Mouse (Mus musculus) MEL (cell line): ENCODE measurements around the gene Gm10643. TPM values are rescaled to one million over a fixed set of nuclear protein-coding genes. Genes with fewer than 3 reads are reported as not detected.

Experiments
- DNase-seq: peaks from one replicate; pipeline ENCODE4 v3.0.0; 2011; ENCODE audit warnings: low read depth, low spot score
- H3K27ac ChIP-seq: 2 replicates; pipeline ENCODE4 v1.5.1; 2012; ENCODE audit warnings: low read depth, mild to moderate bottlenecking, control low read depth, low read length, moderate library complexity; ENCODE audit not compliant: control insufficient read depth
- H3K27me3 ChIP-seq, 2 experiments: fragments of 150-350 bp in 1 of 2; sonication (generic) in 1 of 2; 2 replicates each; pipeline ENCODE4 v1.6.1; 2012; ENCODE audit warnings: low read length in 2 of 2, mild to moderate bottlenecking in 2 of 2, improper control_type of control experiment in 1 of 2, moderate library complexity in 1 of 2; ENCODE audit not compliant: insufficient read depth in 2 of 2, control insufficient read depth in 1 of 2
- H3K36me3 ChIP-seq, 2 experiments: 2 replicates each; pipeline ENCODE4 v1.6.1; 2012 to 2014; ENCODE audit warnings: low read length in 2 of 2, improper control_type of control experiment in 1 of 2, inconsistent platforms in 1 of 2, mild to moderate bottlenecking in 1 of 2; ENCODE audit not compliant: insufficient read depth in 2 of 2, control insufficient read depth in 1 of 2
- H3K4me1 ChIP-seq, 2 experiments: fragments of 150-350 bp in 1 of 2; sonication (generic) in 1 of 2; 2 replicates each; pipeline ENCODE4 v1.6.1; 2012; ENCODE audit warnings: low read length in 2 of 2, improper control_type of control experiment in 1 of 2, mild to moderate bottlenecking in 1 of 2; ENCODE audit not compliant: insufficient read depth in 2 of 2, control insufficient read depth in 1 of 2
- H3K4me3 ChIP-seq, 2 experiments: fragments of 150-350 bp in 1 of 2; sonication (generic) in 1 of 2; 2 replicates each; pipeline ENCODE4 v1.5.1; 2012; ENCODE audit warnings: low read depth in 2 of 2, low read length in 2 of 2, mild to moderate bottlenecking in 2 of 2, moderate library complexity in 2 of 2, control low read depth in 1 of 2, improper control_type of control experiment in 1 of 2; ENCODE audit not compliant: control insufficient read depth in 1 of 2, insufficient read depth in 1 of 2
- H3K79me2 ChIP-seq: 2 replicates; pipeline ENCODE4 v1.6.1; 2012; ENCODE audit warnings: mild to moderate bottlenecking, low read length, moderate library complexity; ENCODE audit not compliant: control insufficient read depth, poor library complexity, insufficient read depth
- H3K9ac ChIP-seq: 2 replicates; pipeline ENCODE4 v1.6.1; 2012; ENCODE audit warnings: low read depth, mild to moderate bottlenecking, control low read depth, low read length, moderate library complexity; ENCODE audit not compliant: control insufficient read depth, poor library complexity, severe bottlenecking
- H3K9me3 ChIP-seq: fragments of 150-350 bp; sonication (generic); replicated peaks from 2 replicates; pipeline ENCODE4 v1.6.1; 2012; ENCODE audit warnings: mild to moderate bottlenecking, low read length, improper control_type of control experiment, moderate library complexity; ENCODE audit not compliant: insufficient read depth
- BHLHE40 ChIP-seq: IDR thresholded peaks from 2 replicates; pipeline ENCODE4 v1.6.1; 2012; ENCODE audit warnings: low read depth, mild to moderate bottlenecking, inconsistent platforms, low read length, improper control_type of control experiment, borderline replicate concordance
- CTCF ChIP-seq, 3 experiments: IDR thresholded peaks in 2 of 3; conservative IDR thresholded peaks in 1 of 3; 2 replicates each; pipeline ENCODE4 v1.5.1; 2011 to 2012; ENCODE audit warnings: low read length in 3 of 3, low read depth in 2 of 3, mild to moderate bottlenecking in 2 of 3, improper control_type of control experiment in 1 of 3, inconsistent platforms in 1 of 3, mixed read lengths in 1 of 3, moderate library complexity in 1 of 3; ENCODE audit not compliant: control insufficient read depth in 1 of 3, insufficient read depth in 1 of 3, poor library complexity in 1 of 3, severe bottlenecking in 1 of 3
- ETS1 ChIP-seq: IDR thresholded peaks from 2 replicates; pipeline ENCODE4 v1.6.1; 2012; ENCODE audit warnings: low read depth, mild to moderate bottlenecking, inconsistent platforms, low read length, improper control_type of control experiment, moderate library complexity
- GABPA ChIP-seq: IDR thresholded peaks from 2 replicates; pipeline ENCODE4 v1.6.1; 2012; ENCODE audit warnings: low read depth, mild to moderate bottlenecking, inconsistent platforms, low read length, improper control_type of control experiment, moderate library complexity
- HCFC1 ChIP-seq: IDR thresholded peaks from 2 replicates; pipeline ENCODE4 v1.6.1; 2012; ENCODE audit warnings: low read depth, mild to moderate bottlenecking, inconsistent platforms, low read length, improper control_type of control experiment, moderate library complexity
- MAFK ChIP-seq: IDR thresholded peaks from 2 replicates; pipeline ENCODE4 v1.6.1; 2011; ENCODE audit warnings: low read depth, mild to moderate bottlenecking, low read length, improper control_type of control experiment, borderline replicate concordance
- MAX ChIP-seq: IDR thresholded peaks from 2 replicates; pipeline ENCODE4 v1.6.1; 2011; ENCODE audit warnings: low read length, improper control_type of control experiment
- MYB ChIP-seq: IDR thresholded peaks from 2 replicates; pipeline ENCODE4 v1.6.1; 2011; ENCODE audit warnings: mild to moderate bottlenecking, low read depth, low read length, improper control_type of control experiment
- MYC ChIP-seq: IDR thresholded peaks from 2 replicates; pipeline ENCODE4 v1.6.1; 2011; ENCODE audit warnings: low read depth, mild to moderate bottlenecking, low read length, improper control_type of control experiment, moderate library complexity
- NELFE ChIP-seq: IDR thresholded peaks from 2 replicates; pipeline ENCODE4 v1.6.1; 2011; ENCODE audit warnings: low read depth, low read length, improper control_type of control experiment
- NRF1 ChIP-seq: IDR thresholded peaks from 2 replicates; pipeline ENCODE4 v1.6.1; 2014; ENCODE audit warnings: low read depth, mild to moderate bottlenecking, inconsistent platforms, low read length, improper control_type of control experiment, moderate library complexity; ENCODE audit not compliant: poor library complexity, insufficient read depth, severe bottlenecking
- POLR2A ChIP-seq, 2 experiments: IDR thresholded peaks; 2 replicates each; pipeline ENCODE4 v1.6.1; 2011 to 2012; ENCODE audit warnings: low read length in 2 of 2, mild to moderate bottlenecking in 2 of 2, control low read depth in 1 of 2, improper control_type of control experiment in 1 of 2, low read depth in 1 of 2, moderate library complexity in 1 of 2; ENCODE audit not compliant: control insufficient read depth in 1 of 2, insufficient read depth in 1 of 2, poor library complexity in 1 of 2
- POLR2AphosphoS5 ChIP-seq: IDR thresholded peaks from 2 replicates; pipeline ENCODE4 v1.6.1; 2012; ENCODE audit warnings: low read depth, borderline replicate concordance, mild to moderate bottlenecking, inconsistent platforms, low read length, moderate library complexity, mixed read lengths
- RAD21 ChIP-seq: IDR thresholded peaks from 2 replicates; pipeline ENCODE4 v1.6.1; 2011; ENCODE audit warnings: mild to moderate bottlenecking, low read depth, low read length, improper control_type of control experiment
- RCOR1 ChIP-seq: IDR thresholded peaks from 2 replicates; pipeline ENCODE4 v1.6.1; 2012; ENCODE audit warnings: low read depth, mild to moderate bottlenecking, inconsistent platforms, low read length, improper control_type of control experiment
- SIN3A ChIP-seq: IDR thresholded peaks from 2 replicates; pipeline ENCODE4 v1.6.1; 2012; ENCODE audit warnings: low read length, improper control_type of control experiment, inconsistent platforms
- SMC3 ChIP-seq: IDR thresholded peaks from 2 replicates; pipeline ENCODE4 v1.6.1; 2011; ENCODE audit warnings: low read depth, low read length, improper control_type of control experiment
- TAL1 ChIP-seq: IDR thresholded peaks from 2 replicates; pipeline ENCODE4 v1.6.1; 2012; ENCODE audit warnings: mild to moderate bottlenecking, inconsistent platforms, low read length, moderate library complexity, mixed read lengths
- TCF12 ChIP-seq: IDR thresholded peaks from 2 replicates; pipeline ENCODE4 v1.6.1; 2014; ENCODE audit warnings: low read depth, mild to moderate bottlenecking, inconsistent platforms, low read length, improper control_type of control experiment, moderate library complexity
- UBTF ChIP-seq: IDR thresholded peaks from 2 replicates; pipeline ENCODE4 v1.6.1; 2012; ENCODE audit warnings: low read depth, mild to moderate bottlenecking, inconsistent platforms, low read length, improper control_type of control experiment, moderate library complexity, borderline replicate concordance; ENCODE audit not compliant: insufficient read depth
- USF1 ChIP-seq: IDR thresholded peaks from 2 replicates; pipeline ENCODE4 v1.6.1; 2014; ENCODE audit warnings: low read depth, mild to moderate bottlenecking, inconsistent platforms, low read length, improper control_type of control experiment, moderate library complexity
- ZKSCAN1 ChIP-seq: IDR thresholded peaks from 2 replicates; pipeline ENCODE4 v1.6.1; 2012; ENCODE audit warnings: low read depth, mild to moderate bottlenecking, inconsistent platforms, low read length, improper control_type of control experiment, moderate library complexity
- ZMIZ1 ChIP-seq: IDR thresholded peaks from 2 replicates; pipeline ENCODE4 v1.6.1; 2012; ENCODE audit warnings: low read depth, mild to moderate bottlenecking, inconsistent platforms, low read length, improper control_type of control experiment, moderate library complexity
- polyA plus RNA-seq, 2 experiments: library from polyadenylated mRNA; stranded (reverse) in 1 of 2; unstranded in 1 of 2; fragments of >175 nt in 1 of 2; fragments of >200 nt in 1 of 2; gene quantifications; 2 replicates each; pipeline versions ENCODE4 v1.2.1 to v1.2.4; 2012; ENCODE audit warnings: low replicate concordance in 2 of 2, low read depth in 1 of 2; ENCODE audit not compliant: insufficient read length in 2 of 2, insufficient read depth in 1 of 2, missing spikeins in 1 of 2
- total RNA-seq: library from RNA; depleted of rRNA; stranded (reverse); fragments of 300-350 nt; gene quantifications from 2 replicates; pipeline ENCODE4 v1.2.3, GENCODE M21; 2012

Gene Gm10643
- total and polyA plus RNA-seq, 3 experiments, result 0.23 to 0.28 TPM; not detected in 1

DNA sequence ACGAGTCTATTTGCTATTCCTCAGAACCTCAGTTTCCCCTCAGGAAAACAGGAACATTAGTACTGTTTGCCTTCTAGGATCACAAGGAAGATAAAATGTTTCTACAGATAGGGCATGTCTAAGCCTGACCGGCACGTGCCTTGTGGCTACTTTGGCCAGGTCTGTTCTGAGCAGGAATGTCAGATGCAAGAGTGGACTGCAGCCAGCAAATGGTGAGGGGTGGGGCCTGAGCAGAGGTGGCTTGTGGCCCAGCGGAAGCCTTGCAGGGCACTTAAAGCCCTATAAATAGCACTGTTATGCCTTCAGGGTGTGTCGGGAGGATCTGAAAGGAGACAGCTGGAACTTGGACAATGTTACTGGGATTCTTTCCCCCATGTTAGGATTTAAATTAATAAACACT lies 41.9 kb downstream of the Gm10643 start:
- Histone ChIP-seq H3K27me3 (no peaks in the 10 kb centered on the region), H3K4me1 (peaks cover 2 to 15% of the 10 kb centered on the region in 2 experiments; a peak in 1 of 4 replicates), H3K79me2 (no peaks in the 10 kb centered on the region), H3K9me3 (no peaks in the 10 kb centered on the region), H3K4me3 (no peak overlapping the region), H3K36me3 (no peaks in the 10 kb centered on the region; a peak in 1 of 4 replicates), H3K9ac (no peak overlapping the region), H3K27ac (no peak overlapping the region)
- no peak for DNase-seq
- TF ChIP-seq UBTF (no peak), MAFK (no peak), ZMIZ1 (no peak), CTCF (IDR thresholded peaks at IDR 0.05 in 2 of 3, conservative IDR thresholded peaks at IDR 0.05 in 1 of 3; ENCODE audit: control insufficient read depth in 1 of 3, insufficient read depth in 1 of 3, low read depth in 2 of 3, low read length in 3 of 3, poor library complexity in 1 of 3, severe bottlenecking in 1 of 3) (no peak), MAX (no peak), NRF1 (no peak), MYB (no peak), TCF12 (no peak), POLR2AphosphoS5 (no peak), SMC3 (no peak), RCOR1 (no peak), RAD21 (no peak), NELFE (no peak), HCFC1 (no peak), BHLHE40 (no peak), SIN3A (no peak)

DNA sequence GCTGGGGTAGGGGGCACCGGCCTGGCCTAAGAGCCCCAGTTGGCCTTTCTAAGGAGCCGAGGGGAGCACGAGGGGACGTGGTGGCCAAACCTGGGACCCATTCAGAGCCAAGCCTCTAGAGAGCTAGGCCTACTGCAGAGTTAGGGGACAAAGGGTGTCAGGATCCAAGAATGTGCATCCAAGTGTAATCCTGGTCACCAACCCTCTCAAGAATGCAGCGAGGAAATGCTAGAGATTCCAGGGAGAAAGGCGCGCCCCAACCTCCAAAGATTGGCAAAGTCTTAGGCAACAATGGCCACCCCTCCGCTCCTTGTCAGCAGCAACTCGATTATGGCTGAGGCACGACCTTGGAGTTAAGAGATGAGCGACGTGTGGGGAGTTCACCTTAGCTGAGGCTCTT lies 43.4 kb downstream of the Gm10643 start:
- Histone ChIP-seq H3K4me1 (peaks cover 2 to 15% of the 10 kb centered on the region in 2 experiments; a peak in 1 of 4 replicates), H3K36me3 (no peaks in the 10 kb centered on the region; a peak in 1 of 4 replicates)
- DNase-seq, result no peak
- TF ChIP-seq MAFK (no peak), POLR2AphosphoS5 (no peak), MAX (no peak), SIN3A (no peak), NELFE (no peak), MYC (no peak), BHLHE40 (no peak), ZKSCAN1 (no peak), ZMIZ1 (no peak), HCFC1 (no peak), RCOR1 (no peak), ETS1 (no peak), POLR2A (IDR thresholded peaks at IDR 0.05; ENCODE audit: control insufficient read depth in 1 of 2, insufficient read depth in 1 of 2, low read depth in 1 of 2, low read length in 2 of 2, poor library complexity in 1 of 2) (no peak), GABPA (no peak), TAL1 (no peak), NRF1 (no peak), CTCF (IDR thresholded peaks at IDR 0.05 in 2 of 3, conservative IDR thresholded peaks at IDR 0.05 in 1 of 3; ENCODE audit: control insufficient read depth in 1 of 3, insufficient read depth in 1 of 3, low read depth in 2 of 3, low read length in 3 of 3, poor library complexity in 1 of 3, severe bottlenecking in 1 of 3) (no peak), USF1 (no peak)
- TF ChIP-seq, all 39 proteins: peak for 0
- Histone ChIP-seq H3K4me3 (no peak overlapping the region), H3K27me3 (no peaks in the 10 kb centered on the region), H3K9me3 (no peaks in the 10 kb centered on the region), H3K9ac (no peak overlapping the region), H3K27ac (no peak overlapping the region), H3K79me2 (no peaks in the 10 kb centered on the region)
